Mouse (Mus musculus): ENCODE data around the gene Polm. TPM values are rescaled to one million over a fixed set of nuclear protein-coding genes. Genes with fewer than 3 reads are reported as not detected.
A peak's percentile ranks its signal among the peaks of the same experiment; 100 is the strongest.

The Polm gene
- total RNA-seq, 2 experiments from 2014 or later: 8.6 to 10.5 TPM

GRCm38 (mm10) chr11:5801511-5801910 lies 36.3 kb downstream of the Polm start:
- TF ChIP-seq CTCF (IDR thresholded peaks at IDR 0.05): no peak
- intact Hi-C loops (cut with DNase I): no loop called here
- DNase-seq (ENCODE audit: extremely low spot score in 1 of 2, low spot score in 2 of 2): no peak
- Histone ChIP-seq H3K4me3 (no peak overlapping the region), H3K27ac (no peak overlapping the region)

- Histone ChIP-seq H3K4me3 (no peak overlapping the region), H3K27ac (no peak overlapping the region)
- no peak for TF ChIP-seq CTCF (IDR thresholded peaks at IDR 0.05)
- intact Hi-C loops (cut with DNase I): no loop called here
- no peak for DNase-seq (ENCODE audit: extremely low spot score in 1 of 2, low spot score in 2 of 2)
Measured at GRCm38 (mm10) chr11:5799621-5800490, 38.0 kb downstream of the Polm start.

GRCm38 (mm10) chr11:5797928-5798327 lies 39.9 kb downstream of the Polm start:
- Histone ChIP-seq H3K4me3 (no peak overlapping the region), H3K27ac (no peak overlapping the region)
- TF ChIP-seq CTCF (IDR thresholded peaks at IDR 0.05): no peak
- intact Hi-C loops (cut with DNase I): no loop called here
- no peak for DNase-seq (ENCODE audit: extremely low spot score in 1 of 2, low spot score in 2 of 2)

GRCm38 (mm10) chr11:5797371-5797770 lies 40.4 kb downstream of the Polm start:
- TF ChIP-seq CTCF (IDR thresholded peaks at IDR 0.05): no peak
- DNase-seq (ENCODE audit: extremely low spot score in 1 of 2, low spot score in 2 of 2): no peak
- Histone ChIP-seq H3K27ac (no peak overlapping the region), H3K4me3 (no peak overlapping the region)
- intact Hi-C loops (cut with DNase I): no loop called here

- no peak for DNase-seq (ENCODE audit: extremely low spot score in 1 of 2, low spot score in 2 of 2)
- intact Hi-C loops (cut with DNase I): no loop called here
Measured at GRCm38 (mm10) chr11:5796939-5797338, 40.9 kb downstream of the Polm start.

GRCm38 (mm10) chr11:5795706-5796105 lies 42.1 kb downstream of the Polm start:
- Histone ChIP-seq H3K27ac (peak overlapping the region; percentile 45; the same call in 1 of the 2 replicates), H3K4me3 (no peak overlapping the region)
- intact Hi-C loops (cut with DNase I): no loop called here
- TF ChIP-seq CTCF (IDR thresholded peaks at IDR 0.05): no peak
- DNase-seq (ENCODE audit: extremely low spot score in 1 of 2, low spot score in 2 of 2): no peak

More at GRCm38 (mm10) chr11:5796939-5797338, 40.9 kb downstream of the Polm start:
- no peak overlapping the region for H3K27ac ChIP-seq
- no peak for TF ChIP-seq CTCF (IDR thresholded peaks at IDR 0.05)
- no peak overlapping the region for H3K4me3 ChIP-seq

- no peak overlapping the region for H3K4me3 ChIP-seq
- peak overlapping the region; percentile 45; the same call in 1 of the 2 replicates for H3K27ac ChIP-seq
- intact Hi-C loops (cut with DNase I): no loop called here
- no peak for TF ChIP-seq CTCF (IDR thresholded peaks at IDR 0.05)
- DNase-seq (ENCODE audit: extremely low spot score in 1 of 2, low spot score in 2 of 2): no peak
Measured at GRCm38 (mm10) chr11:5795290-5795689, 42.5 kb downstream of the Polm start.

GRCm38 (mm10) chr11:5790431-5790830 lies 47.4 kb downstream of the Polm start:
- no peak for DNase-seq (ENCODE audit: extremely low spot score in 1 of 2, low spot score in 2 of 2)
- H3K4me3 ChIP-seq: no peak overlapping the region
- no peak for TF ChIP-seq CTCF (IDR thresholded peaks at IDR 0.05)
- H3K27ac ChIP-seq: no peak overlapping the region
- intact Hi-C loops (cut with DNase I): no loop called here

- TF ChIP-seq CTCF (IDR thresholded peaks at IDR 0.05): no peak
- intact Hi-C loops (cut with DNase I): loop anchor here (2.0 kb wide), 3 partner anchors 47 to 89 kb away; partner anchors contain the start of gene Pold2
Measured at GRCm38 (mm10) chr11:5789754-5790333, 48.0 kb downstream of the Polm start.

GRCm38 (mm10) chr11:5789071-5789753 lies 48.6 kb downstream of the Polm start:
- peak overlapping the region; percentile 86 for H3K27ac ChIP-seq
- TF ChIP-seq CTCF (IDR thresholded peaks at IDR 0.05): 0 out of 2 replicates have a peak, but pooled peaks have one; percentile 1

More at GRCm38 (mm10) chr11:5789754-5790333, 48.0 kb downstream of the Polm start:
- DNase-seq (ENCODE audit: extremely low spot score in 1 of 2, low spot score in 2 of 2): no peak
- Histone ChIP-seq H3K27ac (no peak overlapping the region), H3K4me3 (no peak overlapping the region)

GRCm38 (mm10) chr11:5788056-5789014 lies 49.5 kb downstream of the Polm start, which contains the start of gene Dbnl:
Gene Dbnl (plus strand): TSS chr11:5788488.
- intact Hi-C loops (cut with DNase I): loop anchor here (1.0 to 2.0 kb wide), 4 partner anchors 26 to 90 kb away; partner anchors contain the start of genes Pold2 and Urgcp

More at GRCm38 (mm10) chr11:5789071-5789753, 48.6 kb downstream of the Polm start:
- peak overlapping the region; percentile 77 for H3K4me3 ChIP-seq
- DNase-seq (ENCODE audit: extremely low spot score in 1 of 2, low spot score in 2 of 2): no peak
- intact Hi-C loops (cut with DNase I): loop anchor here (2.0 kb wide), 3 partner anchors 48 to 90 kb away; partner anchors contain the start of gene Pold2

More at GRCm38 (mm10) chr11:5788056-5789014, 49.5 kb downstream of the Polm start, which contains the start of gene Dbnl:
- H3K27ac ChIP-seq: peak within 1 kb of the TSS; percentile 86
- TF ChIP-seq CTCF (IDR thresholded peaks at IDR 0.05): peak; percentile 72
- DNase-seq (ENCODE audit: extremely low spot score in 1 of 2, low spot score in 2 of 2): peak; percentile 95 to 96
- H3K4me3 ChIP-seq: peak within 1 kb of the TSS; percentile 77

Measured in left cerebral cortex, adult 2 months (tissue).